Mouse (Mus musculus) naive thymus-derived CD4-positive, alpha-beta T cell, adult 5 months (primary cell): ENCODE data around the gene Gm21994. TPM values are rescaled to one million over a fixed set of nuclear protein-coding genes. Genes with fewer than 3 reads are reported as not detected.

Experiments used
- polyA plus RNA-seq: library from polyadenylated mRNA; unstranded; fragments of 100-300 nt; shearing (Covaris generic); gene quantifications from one replicate; pipeline ENCODE4 v1.2.1, GENCODE M21; 2017

The Gm21994 gene
- polyA plus RNA-seq: 8.9 TPM

GRCm38 (mm10) chr2:150255491-150255890, at the start of gene Gm21994:
TSS of gene Gm21994 (minus strand) at chr2:150255591.

GRCm38 (mm10) chr2:150257291-150257690, 1.9 kb upstream of the Gm21994 start, which contains the start of gene Gm14124:
TSS of gene Gm14124 (plus strand) at chr2:150257517.

GRCm38 (mm10) chr2:150217600-150218362, 37.6 kb downstream of the Gm21994 start, which contains the start of gene Zfp937:
TSS of gene Zfp937 (plus strand) at chr2:150218073.

Other genes with a start within 250 kb of the Gm21994 start
- 9.5 TPM for gene Zfp120, start 118.9 kb downstream of the Gm21994 start, polyA plus RNA-seq
- not detected for gene Gm10770, start 75.9 kb downstream of the Gm21994 start, polyA plus RNA-seq
- gene Gm14139, start 73.8 kb downstream of the Gm21994 start, polyA plus RNA-seq: 0.20 TPM
- gene Zfp937, start 37.5 kb downstream of the Gm21994 start, polyA plus RNA-seq: 2.1 TPM
- not detected for gene Gm14124, start 1.9 kb upstream of the Gm21994 start, polyA plus RNA-seq
- 5.0 TPM for gene Gm10130, start 68.1 kb upstream of the Gm21994 start, polyA plus RNA-seq
- gene 3300002I08Rik, start 107.2 kb upstream of the Gm21994 start, polyA plus RNA-seq: 3.5 TPM
- 1.5 TPM for gene Zfp442, start 195.9 kb upstream of the Gm21994 start, polyA plus RNA-seq
- not detected for gene Zfp345, start 229.5 kb upstream of the Gm21994 start, polyA plus RNA-seq